Mouse (Mus musculus) CH12.LX (cell line): ENCODE data around the gene Usp30. TPM values are rescaled to one million over a fixed set of nuclear protein-coding genes. Genes with fewer than 3 reads are reported as not detected.

Experiments
- DNase-seq: peaks from one replicate; pipeline ENCODE4 v3.0.0-alpha.2; 2013; ENCODE audit errors: extremely low read depth
- H3K27ac ChIP-seq: 2 replicates; pipeline ENCODE4 v1.5.1; 2012; ENCODE audit warnings: low read depth, mild to moderate bottlenecking, control low read depth, moderate library complexity; ENCODE audit not compliant: insufficient read depth
- H3K27me3 ChIP-seq: replicated peaks from 2 replicates; pipeline ENCODE3; 2012; ENCODE audit warnings: inconsistent platforms
- H3K36me3 ChIP-seq, 2 experiments: replicated peaks in 1 of 2; 2 replicates each; pipeline versions ENCODE3 to v1.6.1; 2012; ENCODE audit warnings: inconsistent platforms in 1 of 2, low read length in 1 of 2, mild to moderate bottlenecking in 1 of 2, mixed read lengths in 1 of 2, moderate library complexity in 1 of 2; ENCODE audit not compliant: control insufficient read depth in 1 of 2, insufficient read depth in 1 of 2
- H3K4me1 ChIP-seq, 2 experiments: 2 replicates each; pipeline ENCODE4 v1.6.1; 2012; ENCODE audit warnings: inconsistent platforms in 1 of 2, moderate library complexity in 1 of 2; ENCODE audit not compliant: insufficient read depth in 2 of 2, control insufficient read depth in 1 of 2
- H3K4me2 ChIP-seq: 2 replicates; pipeline ENCODE4 v1.6.1; 2012; ENCODE audit warnings: low read depth, mild to moderate bottlenecking, control low read depth; ENCODE audit not compliant: poor library complexity, insufficient read depth, severe bottlenecking
- H3K4me3 ChIP-seq, 3 experiments: fragments of 150-350 bp in 1 of 3; sonication (generic) in 1 of 3; replicated peaks in 1 of 3; 2 replicates each; pipeline versions ENCODE3 to v1.5.1; 2011 to 2012; ENCODE audit warnings: low read depth in 2 of 3, low read length in 2 of 3, mild to moderate bottlenecking in 2 of 3, moderate library complexity in 2 of 3, control low read depth in 1 of 3, improper control_type of control experiment in 1 of 3, inconsistent platforms in 1 of 3, mixed read lengths in 1 of 3; ENCODE audit not compliant: poor library complexity in 1 of 3
- H3K79me2 ChIP-seq: replicated peaks from 2 replicates; pipeline ENCODE4 v1.6.1; 2012; ENCODE audit warnings: mild to moderate bottlenecking, moderate library complexity; ENCODE audit not compliant: control insufficient read depth, poor library complexity, insufficient read depth, severe bottlenecking; ENCODE audit errors: extremely low read depth
- H3K9ac ChIP-seq: 2 replicates; pipeline ENCODE4 v1.6.1; 2012; ENCODE audit warnings: low read depth, mild to moderate bottlenecking, control low read depth, moderate library complexity; ENCODE audit not compliant: insufficient read depth
- H3K9me3 ChIP-seq: replicated peaks from 2 replicates; pipeline ENCODE3; 2012; ENCODE audit warnings: low read length, inconsistent platforms, mixed read lengths
- HCFC1 ChIP-seq: IDR thresholded peaks from 2 replicates; pipeline ENCODE4 v1.6.1; 2012; ENCODE audit warnings: low read depth, mild to moderate bottlenecking, inconsistent platforms, low read length, improper control_type of control experiment
- JUND ChIP-seq: conservative IDR thresholded peaks from 2 replicates; pipeline ENCODE4 v1.6.1; 2011; ENCODE audit warnings: low read depth, low read length, improper control_type of control experiment
- KAT2A ChIP-seq: IDR thresholded peaks from 2 replicates; pipeline ENCODE4 v1.6.1; 2012; ENCODE audit warnings: low read length, improper control_type of control experiment, inconsistent platforms; ENCODE audit not compliant: insufficient replicate concordance
- MAFK ChIP-seq: IDR thresholded peaks from 2 replicates; pipeline ENCODE4 v1.6.1; 2011; ENCODE audit warnings: low read length, improper control_type of control experiment; ENCODE audit not compliant: insufficient replicate concordance
- MXI1 ChIP-seq: IDR thresholded peaks from 2 replicates; pipeline ENCODE4 v1.6.1; 2011; ENCODE audit warnings: mild to moderate bottlenecking, low read depth, low read length, improper control_type of control experiment
- NRF1 ChIP-seq: IDR thresholded peaks from 2 replicates; pipeline ENCODE4 v1.6.1; 2014; ENCODE audit warnings: low read depth, mild to moderate bottlenecking, inconsistent platforms, low read length, improper control_type of control experiment, moderate library complexity
- PAX5 ChIP-seq: IDR thresholded peaks from 2 replicates; pipeline ENCODE4 v1.6.1; 2012; ENCODE audit warnings: low read length, inconsistent platforms, mixed read lengths
- POLR2A ChIP-seq: IDR thresholded peaks from 2 replicates; pipeline ENCODE4 v1.6.1; 2011; ENCODE audit warnings: low read depth, mild to moderate bottlenecking, improper control_type of control experiment, low read length
- RCOR1 ChIP-seq: conservative IDR thresholded peaks from 2 replicates; pipeline ENCODE4 v1.6.1; 2012; ENCODE audit warnings: low read depth, mild to moderate bottlenecking, inconsistent platforms, low read length, improper control_type of control experiment
- SIN3A ChIP-seq: IDR thresholded peaks from 2 replicates; pipeline ENCODE4 v1.6.1; 2012; ENCODE audit warnings: low read length, improper control_type of control experiment, inconsistent platforms
- SMC3 ChIP-seq: IDR thresholded peaks from 2 replicates; pipeline ENCODE4 v1.6.1; 2011; ENCODE audit warnings: low read depth, low read length, improper control_type of control experiment
- TBP ChIP-seq: conservative IDR thresholded peaks from 2 replicates; pipeline ENCODE4 v1.6.1; 2011; ENCODE audit warnings: low read depth, low read length, improper control_type of control experiment
- TCF12 ChIP-seq: IDR thresholded peaks from 2 replicates; pipeline ENCODE4 v1.6.1; 2014; ENCODE audit warnings: low read depth, mild to moderate bottlenecking, inconsistent platforms, low read length, improper control_type of control experiment
- UBTF ChIP-seq: IDR thresholded peaks from 2 replicates; pipeline ENCODE4 v1.6.1; 2012; ENCODE audit warnings: low read depth, mild to moderate bottlenecking, inconsistent platforms, low read length, improper control_type of control experiment, moderate library complexity
- USF1 ChIP-seq: IDR thresholded peaks from 2 replicates; pipeline ENCODE4 v1.6.1; 2014; ENCODE audit warnings: low read depth, mild to moderate bottlenecking, inconsistent platforms, low read length, improper control_type of control experiment
- USF2 ChIP-seq: conservative IDR thresholded peaks from 2 replicates; pipeline ENCODE4 v1.6.1; 2011; ENCODE audit warnings: low read depth, low read length, improper control_type of control experiment
- ZMIZ1 ChIP-seq: IDR thresholded peaks from 2 replicates; pipeline ENCODE4 v1.6.1; 2012; ENCODE audit warnings: low read depth, mild to moderate bottlenecking, inconsistent platforms, low read length, improper control_type of control experiment
- ZNF384 ChIP-seq: IDR thresholded peaks from 2 replicates; pipeline ENCODE4 v1.6.1; 2012; ENCODE audit warnings: low read depth, low read length, improper control_type of control experiment, inconsistent platforms
- dilution Hi-C: fragments of 300-500 bp; cut with MboI; formaldehyde crosslinking; loops from 2 replicates; pipeline ENCODE4 v1.14.3; 2020; ENCODE audit warnings: low sequenced_read_pairs; ENCODE audit not compliant: extremely low pct_unique_long_range_greater_than_20kb, extremely low pct_ligation_motif_present
- in situ Hi-C: fragments of 300-500 bp; cut with MboI; formaldehyde crosslinking; loops from 3 replicates; pipeline ENCODE4 v1.14.3; 2019; ENCODE audit warnings: low sequenced_read_pairs, low pct_ligation_motif_present, low pct_unique_long_range_greater_than_20kb, mixed read lengths
- polyA plus RNA-seq: library from polyadenylated mRNA; unstranded; fragments of >175 nt; gene quantifications from 2 replicates; pipeline ENCODE4 v1.2.1, GENCODE M21; 2012; ENCODE audit warnings: low read depth; ENCODE audit not compliant: insufficient read length
- total RNA-seq, 2 experiments: library from RNA; depleted of rRNA; stranded (reverse); fragments of 300-350 nt in 1 of 2; fragments of >200 nt in 1 of 2; gene quantifications; 2 replicates each; pipeline ENCODE4 v1.2.3; 2012 to 2014

Usp30 gene
- total and polyA plus RNA-seq, 3 experiments: 13.0 to 15.5 (median 14.5) TPM

GRCm38 (mm10) chr5:114030652-114031051 lies 34.6 kb upstream of the Usp30 start:
- Histone ChIP-seq H3K79me2 (no peaks in the 10 kb centered on the region), H3K9ac (no peak overlapping the region), H3K27ac (no peak overlapping the region), H3K9me3 (peaks cover 16% of the 10 kb centered on the region), H3K36me3 (no peaks in the 10 kb centered on the region), H3K27me3 (no peaks in the 10 kb centered on the region), H3K4me1 (no peaks in the 10 kb centered on the region), H3K4me3 (no peak overlapping the region), H3K4me2 (no peak overlapping the region)
- no peak for TF ChIP-seq RCOR1
- TF ChIP-seq TCF12: no peak
- TF ChIP-seq POLR2A: no peak
- no peak for TF ChIP-seq SMC3
- TF ChIP-seq USF2: no peak
- no peak for TF ChIP-seq TBP
- no peak for TF ChIP-seq PAX5
- TF ChIP-seq USF1: no peak
- TF ChIP-seq JUND: no peak
- no peak for TF ChIP-seq HCFC1
- TF ChIP-seq KAT2A: no peak
- TF ChIP-seq NRF1: no peak
- dilution Hi-C loops: no loop called here
- DNase-seq: no peak
- in situ Hi-C loops: no loop called here

GRCm38 (mm10) chr5:114032161-114032763 lies 33.0 kb upstream of the Usp30 start:
- Histone ChIP-seq H3K9me3 (peaks cover 16% of the 10 kb centered on the region), H3K79me2 (no peaks in the 10 kb centered on the region), H3K27ac (no peak overlapping the region), H3K4me1 (no peaks in the 10 kb centered on the region), H3K36me3 (no peaks in the 10 kb centered on the region), H3K4me3 (no peak overlapping the region), H3K9ac (no peak overlapping the region), H3K27me3 (peaks cover 3% of the 10 kb centered on the region), H3K4me2 (no peak overlapping the region)
- dilution Hi-C loops (no loop called here), in situ Hi-C loops (no loop called here)
- DNase-seq: no peak
- TF ChIP-seq MAFK: no peak
- TF ChIP-seq SMC3: no peak
- no peak for TF ChIP-seq UBTF
- no peak for TF ChIP-seq SIN3A
- TF ChIP-seq ZNF384: no peak
- no peak for TF ChIP-seq KAT2A
- TF ChIP-seq USF2: no peak
- no peak for TF ChIP-seq MXI1
- TF ChIP-seq ZMIZ1: no peak
- no peak for TF ChIP-seq TBP
